Mouse (Mus musculus) heart, embryonic 16.5 days (tissue): ENCODE measurements at regions not wholly inside any gene's neighbourhood (a gene's known extent, or its start where the extent isn't known, plus 50 kb on each side); places are given as distances from the start of the nearest gene placed in this dataset.
"Not testable (repeated sequence)": the region's sequence is repeated elsewhere in the genome, so short reads cannot be mapped to it uniquely, and the experiment has no call there.

Source experiments
- ATAC-seq: fragments of 200-750 bp; cut with Nextera tagmentation; replicated peaks from 2 replicates; pipeline ENCODE4 v1.8.0; 2017; ENCODE audit warnings: moderate number of reproducible peaks; ENCODE audit not compliant: insufficient read depth, low FRiP score; ENCODE audit errors: extremely low read depth
- H3K27ac ChIP-seq: fragments of 300-500 bp; sonication (generic); 2 replicates; pipeline ENCODE4 v1.5.1; 2014; ENCODE audit warnings: mild to moderate bottlenecking, low read length, control low read depth, moderate library complexity
- H3K27me3 ChIP-seq: fragments of 300-500 bp; sonication (generic); 2 replicates; pipeline ENCODE4 v1.6.1; 2014; ENCODE audit warnings: low read length, mixed read lengths; ENCODE audit not compliant: control insufficient read depth, insufficient read depth
- H3K36me3 ChIP-seq: fragments of 300-500 bp; sonication (generic); 2 replicates; pipeline ENCODE4 v1.6.1; 2014; ENCODE audit not compliant: control insufficient read depth, insufficient read depth
- H3K4me1 ChIP-seq: fragments of 300-500 bp; sonication (generic); 2 replicates; pipeline ENCODE4 v1.6.1; 2014; ENCODE audit warnings: low read length, mixed read lengths; ENCODE audit not compliant: control insufficient read depth, insufficient read depth
- H3K4me2 ChIP-seq: fragments of 300-500 bp; sonication (generic); 2 replicates; pipeline ENCODE4 v1.6.1; 2014; ENCODE audit warnings: low read depth, mild to moderate bottlenecking, control low read depth, low read length
- H3K4me3 ChIP-seq: fragments of 300-500 bp; sonication (generic); 2 replicates; pipeline ENCODE4 v1.5.1; 2014; ENCODE audit warnings: mild to moderate bottlenecking, control low read depth, low read length
- H3K9ac ChIP-seq: fragments of 300-500 bp; sonication (generic); 2 replicates; pipeline ENCODE4 v1.6.1; 2014; ENCODE audit warnings: low read length, control low read depth
- H3K9me3 ChIP-seq: fragments of 300-500 bp; sonication (generic); replicated peaks from 2 replicates; pipeline ENCODE4 v1.6.1; 2016; ENCODE audit warnings: low read length; ENCODE audit not compliant: control insufficient read depth
- WGBS: fragments of 180-500 bp; shearing (Covaris S2); extraction: QIAGEN DNeasy Blood & Tissue Kit; methylation state at CpG from one replicate; pipeline ENCODE4 v1.1.7; 2014; 5-methylcytosine and 5-hydroxymethylcytosine counted together

DNA sequence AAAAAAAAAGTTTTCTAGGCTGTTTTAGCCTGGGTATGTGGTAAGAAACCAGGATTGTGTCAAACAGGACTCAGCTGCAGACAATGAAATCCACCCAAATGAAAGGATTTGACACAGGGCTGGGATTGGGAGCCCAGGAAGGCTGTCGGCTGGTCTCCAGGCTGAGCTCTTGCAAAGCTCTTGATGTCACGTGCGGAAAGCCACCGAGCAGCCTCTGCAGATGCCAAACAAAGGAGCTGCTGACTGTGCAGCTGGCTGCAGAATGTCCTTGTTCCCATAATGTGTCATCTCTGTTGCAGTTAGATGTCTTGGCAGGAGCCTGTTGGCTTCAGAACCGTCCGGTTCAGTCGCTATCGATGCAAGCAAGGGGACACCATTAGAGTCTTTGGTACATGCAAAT lies 56.1 kb downstream of the Bbs10 start:
- Histone ChIP-seq H3K4me2 (no peak overlapping the region), H3K27ac (no peak overlapping the region), H3K4me3 (no peak overlapping the region), H3K9me3 (no peaks in the 10 kb centered on the region), H3K36me3 (no peaks in the 10 kb centered on the region), H3K9ac (no peak overlapping the region), H3K27me3 (no peaks in the 10 kb centered on the region), H3K4me1 (0 out of 2 replicates have a peak, but pooled peaks cover 3% of the 10 kb centered on the region)
- no peak for ATAC-seq
- WGBS: 46% methylated on average over 8 of the region's 8 CpGs

DNA sequence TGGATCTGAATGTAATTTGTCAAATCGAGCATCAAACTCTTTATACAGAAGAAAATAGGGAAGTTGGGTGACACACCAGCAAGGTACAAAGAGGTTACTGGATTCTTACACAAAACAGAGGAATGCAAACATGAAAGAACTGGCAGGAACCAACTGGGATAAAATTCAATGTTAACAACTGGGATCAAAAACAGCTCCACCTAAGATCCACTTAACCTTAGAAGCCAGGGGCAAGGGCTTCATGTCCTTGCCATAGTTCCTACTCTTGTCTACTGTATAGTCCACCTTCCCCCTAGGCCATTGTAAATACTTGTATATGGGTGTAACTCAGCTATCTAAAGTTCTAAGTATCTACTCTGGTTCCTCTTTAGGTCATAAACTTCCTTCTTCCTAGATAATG lies 59.9 kb downstream of the Bbs10 start:
- H3K4me1 ChIP-seq, H3K27me3 ChIP-seq, H3K9ac ChIP-seq, H3K4me2 ChIP-seq, ATAC-seq, H3K4me3 ChIP-seq, H3K36me3 ChIP-seq, H3K27ac ChIP-seq, H3K9me3 ChIP-seq: not testable (repeated sequence)
- WGBS: 75% methylated on average over 1 of the region's 1 CpGs

DNA sequence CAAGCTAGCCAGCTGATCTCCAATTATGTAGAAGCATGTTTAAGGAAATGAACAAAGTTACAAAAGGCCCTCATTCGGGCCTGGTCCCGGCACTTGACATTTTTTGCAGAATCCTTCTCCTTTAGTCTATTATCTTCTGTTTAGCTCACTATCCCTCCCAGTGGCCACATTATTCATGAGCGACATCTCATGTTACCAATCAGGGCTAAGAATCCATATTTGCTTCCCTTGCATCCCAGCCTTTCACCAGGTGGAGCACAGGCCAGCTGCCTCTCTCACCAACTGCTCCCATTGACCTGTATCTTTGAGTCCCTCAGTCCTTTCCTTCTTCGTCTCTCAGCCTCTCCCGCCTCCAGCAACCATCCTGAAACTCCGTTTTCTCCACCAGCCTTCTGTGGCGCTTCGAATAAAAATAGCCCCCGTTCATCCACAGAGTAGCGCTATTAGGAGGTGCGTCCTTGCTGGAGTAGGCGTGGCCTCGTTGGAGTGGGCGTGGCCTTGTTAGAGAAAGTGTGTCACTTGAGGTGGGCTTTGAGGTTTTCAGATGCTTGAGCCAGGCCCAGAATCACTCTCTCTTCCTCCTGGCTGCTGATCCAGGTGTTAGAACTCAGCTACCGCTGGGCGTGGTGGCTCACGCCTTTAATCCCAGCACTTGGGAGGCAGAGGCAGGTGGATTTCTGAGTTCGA lies 63.4 kb downstream of the Bbs10 start:
- Histone ChIP-seq H3K27me3 (no peaks in the 10 kb centered on the region), H3K9ac (no peak overlapping the region), H3K4me1 (no peaks in the 10 kb centered on the region), H3K27ac (no peak overlapping the region), H3K9me3 (no peaks in the 10 kb centered on the region), H3K4me3 (no peak overlapping the region), H3K4me2 (no peak overlapping the region), H3K36me3 (no peaks in the 10 kb centered on the region)
- WGBS: 85% methylated on average over 17 of the region's 18 CpGs
- no peak for ATAC-seq

GRCm38 (mm10) chr10:111363729-111364617 lies 65.5 kb downstream of the Bbs10 start:
- no peak for ATAC-seq
- H3K4me2 ChIP-seq: no peak overlapping the region
- H3K27ac ChIP-seq: no peak overlapping the region

DNA sequence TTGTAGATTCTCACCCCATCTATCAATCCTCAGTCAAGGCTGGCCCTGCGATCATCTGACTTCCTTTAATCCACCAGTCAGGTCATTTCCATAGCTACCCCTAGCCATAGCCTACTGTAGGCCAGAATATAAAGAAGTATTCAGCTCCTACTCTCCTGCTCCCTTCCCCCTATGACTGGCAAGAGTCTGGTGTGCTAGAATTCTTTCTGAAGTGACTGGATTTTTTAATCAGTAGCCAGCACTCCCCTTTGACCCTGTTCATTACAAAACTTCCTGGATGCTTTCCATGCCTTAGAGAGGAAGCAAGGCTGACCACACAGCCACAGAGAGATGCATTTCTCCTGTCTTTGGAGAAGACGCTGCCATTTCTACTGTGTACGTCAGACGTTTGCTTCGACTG lies 66.5 kb downstream of the Bbs10 start:
- H3K27ac ChIP-seq: no peak overlapping the region
- H3K36me3 ChIP-seq: no peaks in the 10 kb centered on the region
- WGBS: 49% methylated on average over 5 of the region's 5 CpGs
- no peak overlapping the region for H3K4me3 ChIP-seq
- H3K9me3 ChIP-seq: 0 out of 2 replicates have a peak, but pooled peaks cover 2% of the 10 kb centered on the region
- H3K9ac ChIP-seq: no peak overlapping the region
- H3K27me3 ChIP-seq: no peaks in the 10 kb centered on the region
- H3K4me2 ChIP-seq: no peak overlapping the region
- H3K4me1 ChIP-seq: no peaks in the 10 kb centered on the region
- ATAC-seq: no peak

More at GRCm38 (mm10) chr10:111363729-111364617, 65.5 kb downstream of the Bbs10 start:
- H3K4me3 ChIP-seq: no peak overlapping the region
- no peak overlapping the region for H3K9ac ChIP-seq
- H3K4me1 ChIP-seq: no peaks in the 10 kb centered on the region
- H3K9me3 ChIP-seq: 0 out of 2 replicates have a peak, but pooled peaks cover 2% of the 10 kb centered on the region
- H3K27me3 ChIP-seq: no peaks in the 10 kb centered on the region
- no peaks in the 10 kb centered on the region for H3K36me3 ChIP-seq
- WGBS: 28% methylated on average over 14 of the region's 14 CpGs

DNA sequence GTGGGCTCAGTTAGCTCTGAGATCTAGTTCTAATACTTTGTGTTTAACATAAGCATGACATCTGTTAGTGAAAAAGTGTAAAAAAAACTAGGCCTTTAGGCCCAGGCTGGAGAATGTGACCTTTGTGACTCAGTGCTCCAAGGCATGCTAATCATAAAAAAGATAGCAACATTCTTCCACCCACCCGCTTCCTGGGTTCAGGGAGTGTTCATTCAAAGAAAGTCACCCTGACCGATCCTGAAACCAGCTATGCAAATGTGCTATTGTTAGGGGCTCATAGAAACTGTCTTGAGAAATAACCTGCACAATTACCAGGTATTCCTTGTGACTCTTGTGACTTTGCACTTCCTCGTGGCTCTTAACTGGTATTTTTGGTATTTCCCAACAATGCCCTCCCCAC lies 70.6 kb downstream of the Bbs10 start:
- H3K4me2 ChIP-seq, H3K4me3 ChIP-seq, ATAC-seq, H3K27me3 ChIP-seq, H3K9me3 ChIP-seq, H3K27ac ChIP-seq, H3K36me3 ChIP-seq, H3K9ac ChIP-seq, H3K4me1 ChIP-seq: not testable (repeated sequence)
- 69% methylated on average over 3 of the region's 3 CpGs for WGBS

- H3K36me3 ChIP-seq: no peaks in the 10 kb centered on the region
- no peaks in the 10 kb centered on the region for H3K4me1 ChIP-seq
- H3K27me3 ChIP-seq: no peaks in the 10 kb centered on the region
- H3K27ac ChIP-seq: no peak overlapping the region
- H3K9me3 ChIP-seq: no peaks in the 10 kb centered on the region
- no peak overlapping the region for H3K9ac ChIP-seq
- 35% methylated on average over 11 of the region's 11 CpGs for WGBS
- ATAC-seq: no peak
- no peak overlapping the region for H3K4me2 ChIP-seq
- no peak overlapping the region for H3K4me3 ChIP-seq
Measured at GRCm38 (mm10) chr10:111378047-111378618, 79.7 kb downstream of the Bbs10 start.

DNA sequence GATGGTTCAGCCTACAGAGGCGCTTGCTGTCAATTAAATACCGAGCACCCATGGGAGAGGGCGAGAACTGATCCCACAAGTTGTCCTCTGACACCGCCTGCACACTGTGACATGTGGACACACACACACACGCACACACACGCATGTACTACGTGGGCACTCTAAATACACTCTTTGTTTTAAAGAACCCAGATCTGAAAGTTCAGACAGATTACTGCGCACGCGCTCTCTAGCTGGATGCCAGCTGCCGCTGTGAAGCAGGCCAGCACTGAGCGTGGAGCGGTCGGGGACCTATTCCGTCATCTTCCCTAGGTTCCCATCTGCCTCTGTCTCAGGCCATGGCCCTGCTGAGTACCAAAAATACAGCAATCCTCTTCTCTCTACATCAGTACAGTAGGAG lies 83.2 kb downstream of the Bbs10 start:
- H3K27me3 ChIP-seq: no peaks in the 10 kb centered on the region
- H3K9ac ChIP-seq: no peak overlapping the region
- no peak overlapping the region for H3K27ac ChIP-seq
- no peak overlapping the region for H3K4me3 ChIP-seq
- H3K4me2 ChIP-seq: peak overlapping the region; percentile 33
- no peak for ATAC-seq
- H3K36me3 ChIP-seq: no peaks in the 10 kb centered on the region
- 75% methylated on average over 15 of the region's 15 CpGs for WGBS
- H3K9me3 ChIP-seq: no peaks in the 10 kb centered on the region
- H3K4me1 ChIP-seq: no peaks in the 10 kb centered on the region
